Mouse (Mus musculus): ENCODE data around the gene Morn1.

DNA sequence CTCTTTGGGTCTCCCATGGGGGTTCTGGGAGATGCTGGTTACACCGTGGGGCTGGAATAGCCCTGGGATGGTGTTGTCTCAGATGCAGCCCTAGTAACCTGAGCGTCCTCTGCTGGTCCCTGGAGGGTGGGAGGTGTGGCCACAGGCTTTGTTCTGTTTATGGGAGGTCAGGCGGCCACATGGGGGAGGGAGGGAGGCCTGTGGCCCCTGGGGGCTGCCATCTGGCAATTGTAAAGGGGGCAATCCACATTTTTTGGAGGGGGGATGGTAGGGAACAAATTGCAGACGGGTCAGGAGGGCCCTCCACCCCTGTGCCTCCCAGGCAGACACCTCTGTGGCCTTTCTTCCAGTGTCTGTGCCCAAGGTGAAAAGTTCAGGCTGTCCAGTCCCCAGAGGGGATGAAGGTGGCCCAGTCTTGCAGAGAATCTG is 103.3 kb downstream of the Morn1 start:
- TF ChIP-seq POLR2A (IDR thresholded peaks at IDR 0.05; ENCODE audit: control insufficient read depth, low read depth, low read length): no peak
- no peak for TF ChIP-seq CTCF (IDR thresholded peaks at IDR 0.05; ENCODE audit: control insufficient read depth, insufficient read depth, insufficient replicate concordance, low read depth, low read length)
